Mouse (Mus musculus) stomach, postnatal 0 days (tissue): ENCODE measurements around the gene Hydin.

Experiments
- CTCF ChIP-seq: IDR thresholded peaks from 2 replicates; pipeline ENCODE4 v1.5.1; 2016; ENCODE audit warnings: antibody characterized with exemption, low read depth, mild to moderate bottlenecking, moderate library complexity
- EP300 ChIP-seq: optimal IDR thresholded peaks from 2 replicates; pipeline ENCODE3; 2016; ENCODE audit warnings: antibody characterized with exemption

GRCm38 (mm10) chr8:110431340-110431739 lies 164.6 kb downstream of the Hydin start:
- TF ChIP-seq CTCF (no peak), EP300 (no peak)
